Mouse (Mus musculus) WW6 (cell line): ENCODE data around the gene Gm28230.

Experiments used
- DNase-seq: peaks from one replicate; pipeline ENCODE4 v3.0.0-alpha.2; 2013; ENCODE audit warnings: low read depth, low spot score

Gene Gm28230

GRCm38 (mm10) chr2:74691022-74691951 is 35.2 kb upstream of the Gm28230 start, which contains the start of gene Hoxd10:
Hoxd10 (plus strand) TSS chr2:74691924.
- no peak for DNase-seq

DNA sequence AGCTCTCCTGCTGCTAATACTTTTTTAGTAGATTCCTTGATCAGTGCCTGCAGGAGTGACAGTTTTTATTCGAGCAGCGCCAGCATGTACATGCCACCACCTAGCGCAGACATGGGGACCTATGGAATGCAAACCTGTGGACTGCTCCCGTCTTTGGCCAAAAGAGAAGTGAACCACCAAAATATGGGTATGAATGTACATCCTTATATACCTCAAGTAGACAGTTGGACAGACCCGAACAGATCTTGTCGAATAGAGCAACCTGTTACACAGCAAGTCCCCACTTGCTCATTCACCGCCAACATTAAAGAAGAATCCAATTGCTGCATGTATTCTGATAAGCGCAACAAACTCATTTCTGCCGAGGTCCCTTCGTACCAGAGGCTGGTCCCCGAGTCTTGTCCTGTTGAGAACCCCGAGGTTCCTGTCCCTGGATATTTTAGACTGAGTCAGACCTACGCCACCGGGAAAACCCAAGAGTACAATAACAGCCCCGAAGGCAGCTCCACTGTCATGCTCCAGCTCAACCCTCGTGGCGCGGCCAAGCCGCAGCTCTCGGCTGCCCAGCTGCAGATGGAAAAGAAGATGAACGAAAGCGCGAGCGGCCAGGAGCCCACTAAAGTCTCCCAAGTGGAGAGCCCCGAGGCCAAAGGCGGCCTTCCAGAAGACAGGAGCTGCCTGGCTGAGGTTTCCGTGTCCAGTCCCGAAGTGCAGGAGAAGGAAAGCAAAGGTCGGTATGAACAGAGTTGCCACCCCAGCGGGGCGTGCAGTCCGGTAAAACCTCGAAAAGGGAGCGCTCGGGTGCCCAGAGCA is 34.3 kb upstream of the Gm28230 start:
- no peak for DNase-seq

DNA sequence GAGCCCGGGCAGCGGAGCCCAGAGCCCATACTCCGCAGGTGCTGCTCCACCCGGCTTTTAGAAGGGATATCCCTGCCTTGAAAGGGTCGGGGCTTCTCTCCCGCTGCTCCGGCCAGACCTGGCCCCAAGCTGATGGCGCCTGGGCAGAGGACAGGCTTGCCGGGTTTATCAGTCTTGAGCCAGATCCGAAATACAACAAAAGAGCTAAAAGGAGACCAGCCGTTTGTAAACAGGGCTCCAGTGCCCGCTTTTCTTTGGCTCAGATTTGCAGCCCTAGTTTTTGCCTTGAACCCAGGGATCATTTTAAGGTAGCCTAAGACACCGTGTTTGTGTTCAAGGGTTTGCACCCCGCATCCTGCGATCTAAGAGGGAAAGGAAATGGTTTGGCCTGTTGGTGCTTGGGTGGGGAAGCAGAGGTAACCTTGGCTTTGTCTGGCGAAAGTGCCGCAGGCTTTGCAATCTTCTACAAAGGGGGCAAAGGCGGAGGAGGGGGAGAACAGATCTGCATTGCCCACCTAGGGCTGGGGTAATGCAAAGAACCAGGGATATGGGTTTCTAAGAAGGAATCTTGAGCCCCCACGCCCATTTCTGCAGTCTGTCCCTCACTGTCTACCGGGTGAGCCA is 33.6 kb upstream of the Gm28230 start:
- DNase-seq: no peak

GRCm38 (mm10) chr2:74693432-74693827 is 33.1 kb upstream of the Gm28230 start:
- DNase-seq: no peak

- no peak for DNase-seq
Measured at GRCm38 (mm10) chr2:74694066-74694465, 32.5 kb upstream of the Gm28230 start.

DNA sequence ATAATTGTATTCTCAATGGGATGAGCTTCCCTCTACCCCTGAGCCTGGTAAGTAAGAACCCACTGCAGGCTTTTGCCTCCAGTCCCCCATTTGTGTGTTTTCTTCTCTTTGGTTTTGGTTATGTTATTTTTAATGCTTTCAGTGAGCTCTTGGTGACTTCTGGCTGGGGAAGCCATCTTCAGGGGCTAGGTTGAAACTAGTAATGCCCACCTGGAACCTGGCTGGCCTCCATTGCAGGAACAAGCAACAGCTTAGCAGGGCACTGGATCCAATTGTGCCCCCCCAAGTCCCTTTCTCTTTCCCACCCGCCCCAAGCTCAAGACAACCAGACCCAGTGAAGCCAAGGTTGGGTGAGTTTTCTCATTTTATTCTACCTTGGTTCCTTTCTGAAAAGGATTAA is 31.1 kb upstream of the Gm28230 start:
- no peak for DNase-seq

- DNase-seq: no peak
Measured at GRCm38 (mm10) chr2:74695813-74696430, 30.6 kb upstream of the Gm28230 start.

GRCm38 (mm10) chr2:74696442-74697335 is 29.8 kb upstream of the Gm28230 start:
- DNase-seq: no peak

- no peak for DNase-seq
Measured at GRCm38 (mm10) chr2:74697567-74698121, 28.9 kb upstream of the Gm28230 start, which contains the start of gene Hoxd9. Hoxd9 (plus strand) TSS chr2:74697727.

GRCm38 (mm10) chr2:74698201-74699052 is 28.1 kb upstream of the Gm28230 start:
- DNase-seq: no peak

GRCm38 (mm10) chr2:74699053-74699430 is 27.5 kb upstream of the Gm28230 start:
- no peak for DNase-seq

DNA sequence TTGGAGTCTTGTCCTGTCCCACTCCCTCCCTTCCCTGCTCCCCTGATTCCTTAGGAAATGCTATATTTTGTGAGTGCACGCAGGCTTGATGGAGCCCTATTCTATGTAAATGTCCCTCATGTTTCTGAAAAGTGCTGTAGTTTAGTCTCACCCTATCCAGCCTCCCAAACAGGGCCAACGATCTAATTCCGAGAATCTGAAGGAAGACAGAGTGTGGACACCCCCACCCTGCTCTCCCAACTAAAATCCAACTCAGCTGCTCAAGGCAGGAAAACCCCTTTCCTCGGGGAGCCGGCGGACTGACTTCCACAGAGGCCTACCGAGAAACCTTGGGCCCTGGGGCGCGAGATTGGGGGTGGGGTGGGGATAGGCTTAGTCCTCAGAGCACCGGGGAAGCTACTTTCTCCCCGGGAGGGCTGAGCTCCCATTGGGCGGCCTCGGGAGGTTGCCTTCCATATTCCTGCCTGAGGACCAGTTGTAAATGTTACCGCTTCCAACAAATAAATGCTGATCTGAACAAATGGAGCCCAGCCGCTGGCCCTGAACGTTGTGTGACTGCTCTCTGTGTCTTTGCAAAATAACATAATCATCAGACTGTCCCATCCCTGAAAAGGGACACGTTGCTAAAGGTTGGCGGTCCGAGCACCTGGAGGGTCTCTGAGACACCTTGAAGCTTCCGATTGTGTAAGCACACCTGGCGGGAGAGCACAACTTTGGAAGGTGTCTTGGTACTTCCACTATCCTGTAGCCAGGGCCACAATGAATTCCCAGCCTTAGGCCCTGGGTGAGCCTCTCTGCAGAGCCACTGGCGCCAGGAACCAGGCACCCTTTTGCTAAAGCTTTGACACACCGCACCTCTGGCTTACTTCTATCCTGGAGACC is 26.6 kb upstream of the Gm28230 start:
- DNase-seq: no peak

- DNase-seq: no peak
Measured at GRCm38 (mm10) chr2:74700546-74701112, 25.9 kb upstream of the Gm28230 start.

DNA sequence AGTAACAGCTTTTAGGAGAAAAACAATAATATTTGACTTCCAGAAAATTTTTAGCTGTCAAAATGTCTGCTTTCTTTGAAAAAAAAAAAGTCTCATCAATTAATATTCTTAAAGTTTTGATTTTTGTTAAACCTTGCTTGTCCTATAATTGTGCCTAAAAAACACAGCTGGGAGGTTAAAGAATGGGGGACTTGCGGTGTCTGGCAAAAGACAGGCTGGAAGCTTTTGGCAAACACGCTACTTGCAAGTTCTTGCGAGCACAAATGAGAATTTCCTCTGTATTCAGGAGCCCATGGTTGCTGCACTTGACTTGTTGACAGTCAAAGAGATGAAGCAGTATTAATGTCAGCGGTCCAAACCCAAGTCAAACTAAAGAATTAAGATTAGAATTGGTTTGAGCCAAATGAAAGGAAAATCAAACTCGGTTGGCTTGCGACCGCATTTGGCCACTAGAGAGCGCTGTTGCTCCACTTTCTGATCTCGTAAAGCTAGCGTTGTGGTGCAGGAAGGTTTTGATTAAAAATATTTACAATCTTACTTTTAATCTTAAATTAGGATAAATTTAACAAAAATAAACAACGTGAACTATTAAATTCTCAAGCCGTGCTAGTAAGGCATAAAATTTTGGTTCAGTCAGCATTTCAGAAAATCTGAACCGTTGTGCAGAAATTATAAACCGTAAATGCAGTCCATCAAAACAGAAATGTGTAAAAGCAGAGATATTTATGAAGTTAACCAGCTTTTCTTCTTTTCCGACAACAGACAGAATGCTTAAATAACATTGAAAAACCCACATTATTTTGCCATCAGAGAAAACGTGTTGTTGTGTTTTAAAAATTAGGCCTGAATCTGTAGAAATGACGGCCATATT is 24.3 kb upstream of the Gm28230 start:
- DNase-seq: no peak

GRCm38 (mm10) chr2:74702820-74703219 is 23.7 kb upstream of the Gm28230 start:
- DNase-seq: no peak

DNA sequence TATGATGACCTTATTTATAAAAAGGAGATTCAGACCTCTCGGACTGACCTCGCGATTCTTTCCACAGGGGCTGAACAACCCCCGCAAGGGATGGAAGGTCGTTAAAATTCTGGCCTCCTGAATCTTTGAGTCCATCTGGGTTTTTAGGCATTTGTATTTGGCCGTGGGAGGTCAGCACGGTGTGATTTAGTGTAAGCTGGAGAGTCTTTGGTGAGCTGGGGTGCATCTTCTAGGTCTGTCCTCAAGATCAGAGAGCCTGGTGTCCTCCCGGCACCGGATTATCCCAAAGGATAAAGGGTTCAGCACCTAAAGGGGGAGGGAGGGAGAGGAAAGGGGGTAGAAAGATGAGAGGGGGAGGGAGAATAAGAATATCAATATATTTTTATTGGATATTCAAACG is 23.2 kb upstream of the Gm28230 start:
- DNase-seq: no peak
